Mouse (Mus musculus) cortical plate, adult 2 months (tissue): ENCODE data around the gene Sh3d21.

Experiments
- CTCF ChIP-seq: fragments of 200-500 bp; IDR thresholded peaks from 2 replicates; pipeline ENCODE4 v1.5.1; 2011; ENCODE audit warnings: mild to moderate bottlenecking, control low read depth, low read length; ENCODE audit not compliant: insufficient read depth; ENCODE audit errors: extremely low read depth
- POLR2A ChIP-seq: fragments of 200-500 bp; IDR thresholded peaks from 2 replicates; pipeline ENCODE4 v1.6.1; 2011; ENCODE audit warnings: mild to moderate bottlenecking, low read length, control low read depth; ENCODE audit not compliant: insufficient read depth; ENCODE audit errors: extremely low read depth

DNA sequence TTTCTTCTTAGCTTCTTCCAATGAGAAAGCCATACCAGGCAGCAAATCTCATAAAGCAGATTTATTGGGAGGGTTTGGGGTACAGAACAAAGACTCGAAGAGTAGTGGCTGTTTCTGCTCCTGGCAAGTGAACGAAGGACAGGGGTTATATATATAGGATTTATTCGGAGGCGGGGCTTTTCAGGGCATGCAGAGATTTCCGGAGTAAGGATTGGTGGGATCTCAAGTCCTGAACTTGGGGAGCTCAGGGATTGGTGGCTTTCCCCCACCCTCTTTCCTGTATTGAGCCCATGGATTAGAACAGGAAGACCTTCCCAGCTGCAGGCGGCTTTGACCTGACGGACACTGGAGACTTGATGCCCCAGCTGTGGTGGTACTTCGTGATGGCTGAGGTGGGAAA lies 40.7 kb upstream of the Sh3d21 start:
- TF ChIP-seq CTCF (no peak), POLR2A (no peak)
